Mouse (Mus musculus) forebrain, embryonic 16.5 days (tissue): ENCODE results near the gene Atf7. TPM values are rescaled to one million over a fixed set of nuclear protein-coding genes. Genes with fewer than 3 reads are reported as not detected.

ENCODE experiments used
- ATAC-seq: fragments of 200-750 bp; cut with Nextera tagmentation; 2 replicates; pipeline ENCODE4 v1.8.0; 2017; ENCODE audit warnings: mild to moderate bottlenecking, moderate library complexity
- H3K27ac ChIP-seq: fragments of 300-500 bp; sonication (generic); 2 replicates; pipeline ENCODE4 v1.5.1; 2014; ENCODE audit warnings: low read length, control low read depth
- H3K27me3 ChIP-seq: fragments of 300-500 bp; sonication (generic); replicated peaks from 2 replicates; pipeline ENCODE4 v1.6.1; 2014; ENCODE audit warnings: low read length; ENCODE audit not compliant: control insufficient read depth, insufficient read depth
- H3K36me3 ChIP-seq: fragments of 300-500 bp; sonication (generic); 2 replicates; pipeline ENCODE4 v1.6.1; 2014; ENCODE audit not compliant: control insufficient read depth, insufficient read depth
- H3K4me1 ChIP-seq: fragments of 300-500 bp; sonication (generic); replicated peaks from 2 replicates; pipeline ENCODE4 v1.6.1; 2014; ENCODE audit warnings: low read length; ENCODE audit not compliant: control insufficient read depth, insufficient read depth
- H3K4me2 ChIP-seq: fragments of 300-500 bp; sonication (generic); 2 replicates; pipeline ENCODE4 v1.6.1; 2014; ENCODE audit warnings: mild to moderate bottlenecking, low read length, control low read depth
- H3K4me3 ChIP-seq: fragments of 300-500 bp; sonication (generic); replicated peaks from 2 replicates; pipeline ENCODE4 v1.5.1; 2014; ENCODE audit warnings: mild to moderate bottlenecking, low read length, control low read depth
- H3K9ac ChIP-seq: fragments of 300-500 bp; sonication (generic); replicated peaks from 2 replicates; pipeline ENCODE4 v1.6.1; 2014; ENCODE audit warnings: low read depth, low read length, control low read depth
- H3K9me3 ChIP-seq: fragments of 300-500 bp; sonication (generic); 2 replicates; pipeline ENCODE4 v1.6.1; 2016; ENCODE audit warnings: low read length; ENCODE audit not compliant: control insufficient read depth
- WGBS: fragments of 180-500 bp; shearing (Covaris S2); extraction: QIAGEN DNeasy Blood & Tissue Kit; methylation state at CpG from one replicate; pipeline ENCODE4 v1.1.7; 2014; 5-methylcytosine and 5-hydroxymethylcytosine counted together
- polyA plus RNA-seq: library from polyadenylated mRNA; unstranded; fragments of >200 nt; fragmentation: Nextera tagmentation; extraction: Ambion mirVana; gene quantifications from 2 replicates; pipeline ENCODE4 v1.2.1, GENCODE M21; 2015

Atf7 gene
- polyA plus RNA-seq, 1 experiment from 2014 or later: 26.8 TPM

GRCm38 (mm10) chr15:102572081-102572480 lies 53.2 kb downstream of the Atf7 start:
- no peak overlapping the region for H3K4me2 ChIP-seq
- H3K4me1 ChIP-seq: 0 out of 2 replicates have a peak, but pooled peaks cover under 1% of the 10 kb centered on the region
- H3K36me3 ChIP-seq: no peaks in the 10 kb centered on the region
- WGBS: 80% methylated on average over 3 of the region's 3 CpGs
- no peaks in the 10 kb centered on the region for H3K27me3 ChIP-seq
- no peak overlapping the region for H3K4me3 ChIP-seq
- H3K9ac ChIP-seq: no peak overlapping the region
- no peaks in the 10 kb centered on the region for H3K9me3 ChIP-seq
- H3K27ac ChIP-seq: peak overlapping the region; percentile 27; the same call in 1 of the 2 replicates
- no peak for ATAC-seq

GRCm38 (mm10) chr15:102567849-102568248 lies 57.4 kb downstream of the Atf7 start:
- no peak overlapping the region for H3K4me3 ChIP-seq

GRCm38 (mm10) chr15:102563681-102564080 lies 61.6 kb downstream of the Atf7 start:
- Histone ChIP-seq H3K4me2 (no peak overlapping the region), H3K36me3 (0 out of 2 replicates have a peak, but pooled peaks cover 2% of the 10 kb centered on the region), H3K27me3 (no peaks in the 10 kb centered on the region), H3K9ac (no peak overlapping the region), H3K27ac (no peak overlapping the region), H3K9me3 (no peaks in the 10 kb centered on the region), H3K4me3 (no peak overlapping the region), H3K4me1 (no peaks in the 10 kb centered on the region)
- ATAC-seq: no peak
- WGBS: 52% methylated on average over 5 of the region's 5 CpGs

More at GRCm38 (mm10) chr15:102567849-102568248, 57.4 kb downstream of the Atf7 start:
- H3K9me3 ChIP-seq: no peaks in the 10 kb centered on the region
- no peak overlapping the region for H3K27ac ChIP-seq
- no peaks in the 10 kb centered on the region for H3K36me3 ChIP-seq
- ATAC-seq: no peak
- H3K4me2 ChIP-seq: no peak overlapping the region
- no peaks in the 10 kb centered on the region for H3K27me3 ChIP-seq
- WGBS: 93% methylated on average over 2 of the region's 2 CpGs
- H3K9ac ChIP-seq: no peak overlapping the region
- no peaks in the 10 kb centered on the region for H3K4me1 ChIP-seq

GRCm38 (mm10) chr15:102563061-102563460 lies 62.2 kb downstream of the Atf7 start:
- Histone ChIP-seq H3K4me2 (no peak overlapping the region), H3K27me3 (no peaks in the 10 kb centered on the region), H3K27ac (no peak overlapping the region; the same call in 1 of the 2 replicates), H3K9ac (no peak overlapping the region), H3K4me3 (no peak overlapping the region), H3K9me3 (no peaks in the 10 kb centered on the region), H3K4me1 (no peaks in the 10 kb centered on the region), H3K36me3 (0 out of 2 replicates have a peak, but pooled peaks cover 2% of the 10 kb centered on the region)
- no peak for ATAC-seq
- WGBS: 79% methylated on average over 3 of the region's 3 CpGs

- no peak for ATAC-seq
- H3K9me3 ChIP-seq: no peaks in the 10 kb centered on the region
- H3K4me3 ChIP-seq: no peak overlapping the region
- H3K36me3 ChIP-seq: 0 out of 2 replicates have a peak, but pooled peaks cover 2% of the 10 kb centered on the region
- H3K4me1 ChIP-seq: 0 out of 2 replicates have a peak, but pooled peaks cover 3% of the 10 kb centered on the region
- H3K4me2 ChIP-seq: no peak overlapping the region
- H3K9ac ChIP-seq: no peak overlapping the region
- H3K27me3 ChIP-seq: no peaks in the 10 kb centered on the region
- peak overlapping the region; percentile 20; the same call in 1 of the 2 replicates for H3K27ac ChIP-seq
- 93% methylated on average over 1 of the region's 1 CpGs for WGBS
Observed at GRCm38 (mm10) chr15:102562491-102562890, 62.8 kb downstream of the Atf7 start.

GRCm38 (mm10) chr15:102557580-102557979 lies 67.7 kb downstream of the Atf7 start:
- H3K4me3 ChIP-seq: no peak overlapping the region
- peak overlapping the region; percentile 12; the same call in 1 of the 2 replicates for H3K27ac ChIP-seq
- H3K9ac ChIP-seq: no peak overlapping the region; the same call in 1 of the 2 replicates
- no peaks in the 10 kb centered on the region for H3K9me3 ChIP-seq
- 0 out of 2 replicates have a peak, but pooled peaks cover 3% of the 10 kb centered on the region for H3K4me1 ChIP-seq
- ATAC-seq: no peak
- no peak overlapping the region for H3K4me2 ChIP-seq
- H3K27me3 ChIP-seq: no peaks in the 10 kb centered on the region
- peaks cover 17% of the 10 kb centered on the region for H3K36me3 ChIP-seq

- Histone ChIP-seq H3K27me3 (no peaks in the 10 kb centered on the region), H3K4me3 (no peak overlapping the region), H3K4me1 (0 out of 2 replicates have a peak, but pooled peaks cover 3% of the 10 kb centered on the region), H3K9me3 (no peaks in the 10 kb centered on the region), H3K36me3 (peaks cover 20% of the 10 kb centered on the region), H3K9ac (no peak overlapping the region), H3K27ac (no peak overlapping the region), H3K4me2 (no peak overlapping the region)
- 98% methylated on average over 1 of the region's 1 CpGs for WGBS
- ATAC-seq: no peak
Observed at GRCm38 (mm10) chr15:102555581-102555980, 69.7 kb downstream of the Atf7 start.

- Histone ChIP-seq H3K27ac (no peak overlapping the region), H3K9ac (no peak overlapping the region), H3K4me3 (no peak overlapping the region), H3K4me1 (no peaks in the 10 kb centered on the region), H3K9me3 (no peaks in the 10 kb centered on the region), H3K36me3 (peaks cover 20% of the 10 kb centered on the region), H3K27me3 (no peaks in the 10 kb centered on the region), H3K4me2 (no peak overlapping the region)
- 95% methylated on average over 5 of the region's 5 CpGs for WGBS
- no peak for ATAC-seq
Observed at GRCm38 (mm10) chr15:102552599-102552998, 72.7 kb downstream of the Atf7 start.

- ATAC-seq: peak; percentile 65
- H3K4me1 ChIP-seq: peaks cover 9% of the 10 kb centered on the region
- H3K9me3 ChIP-seq: no peaks in the 10 kb centered on the region
- 65% methylated on average over 3 of the region's 3 CpGs for WGBS
- no peaks in the 10 kb centered on the region for H3K27me3 ChIP-seq
- H3K4me2 ChIP-seq: no peak overlapping the region
- H3K36me3 ChIP-seq: peaks cover 8% of the 10 kb centered on the region; the same call in 1 of the 2 replicates
- H3K4me3 ChIP-seq: no peak overlapping the region
- no peak overlapping the region for H3K9ac ChIP-seq
- peak overlapping the region; percentile 88 for H3K27ac ChIP-seq
Observed at GRCm38 (mm10) chr15:102547478-102547877, 77.8 kb downstream of the Atf7 start.
